Mouse (Mus musculus): Measurements from ENCODE around the gene Baz1b.

- TF ChIP-seq CTCF (IDR thresholded peaks at IDR 0.05; ENCODE audit: low read depth, low read length), result no peak
- no peak for TF ChIP-seq POLR2A (IDR thresholded peaks at IDR 0.05; ENCODE audit: insufficient read depth, low read length)
- no peak for TF ChIP-seq EP300 (IDR thresholded peaks at IDR 0.05; ENCODE audit: insufficient read depth, low read depth, low read length)
Measured at GRCm38 (mm10) chr5:135269451-135269850, 82.4 kb downstream of the Baz1b start.
